Mouse (Mus musculus) layer of hippocampus, adult 18-20 months (tissue): ENCODE data around the gene Nprl2. TPM values are rescaled to one million over a fixed set of nuclear protein-coding genes. Genes with fewer than 3 reads are reported as not detected.

Experiments
- total RNA-seq, 2 experiments: library from RNA; stranded (reverse); gene quantifications; 2 replicates each; pipeline ENCODE4 v1.2.3; 2021

Gene Nprl2
- total RNA-seq, 2 experiments from 2014 or later: 40.6 to 44.5 TPM

Other genes with a start within 250 kb of the Nprl2 start
- gene Cish, start 246.2 kb upstream of the Nprl2 start, total RNA-seq: 1 to 10 TPM; 3.0 to 6.3 TPM
- 10 to 100 TPM; 14.5 to 14.9 TPM for gene Hemk1, start 203.9 kb upstream of the Nprl2 start, total RNA-seq
- 1 to 10 TPM; 2.5 to 3.2 TPM for gene 6430571L13Rik, start 201.6 kb upstream of the Nprl2 start, total RNA-seq
- gene Cacna2d2, start 142.6 kb upstream of the Nprl2 start, total RNA-seq: 10 to 100 TPM; 15.1 to 17.7 TPM
- 10 to 100 TPM; 41.7 to 42.3 TPM for gene Tmem115, start 8.3 kb upstream of the Nprl2 start, total RNA-seq
- 10 to 100 TPM; 15.4 to 17.2 TPM for gene Cyb561d2, start within 50 bp of the Nprl2 start, total RNA-seq
- gene Zmynd10, start 5.1 kb downstream of the Nprl2 start, total RNA-seq: 1 to 10 TPM; 5.7 to 6.2 TPM
- 10 to 100 TPM; 16.3 to 18.1 TPM for gene Rassf1, start 9.3 kb downstream of the Nprl2 start, total RNA-seq
- gene Tusc2, start 21.0 kb downstream of the Nprl2 start, total RNA-seq: 10 to 100 TPM; 86.2 to 86.5 TPM
- 10 to 100 TPM; 15.8 to 16.6 TPM for gene Hyal2, start 25.7 kb downstream of the Nprl2 start, total RNA-seq
- gene Hyal1, start 34.7 kb downstream of the Nprl2 start, total RNA-seq: 1 to 10 TPM; 5.1 to 7.3 TPM
- 10 to 100 TPM; 10.7 to 13.5 TPM for gene Naa80, start 36.7 kb downstream of the Nprl2 start, total RNA-seq
- 1 to 10 TPM; 1.1 to 1.4 TPM for gene Hyal3, start 38.6 kb downstream of the Nprl2 start, total RNA-seq
- 10 to 100 TPM; 12.5 to 13.2 TPM for gene Ifrd2, start 45.4 kb downstream of the Nprl2 start, total RNA-seq
- gene Sema3b, start 67.0 kb downstream of the Nprl2 start, total RNA-seq: 1 to 10 TPM; 1.5 to 2.5 TPM
- gene Gnai2, start 93.1 kb downstream of the Nprl2 start, total RNA-seq: 100 to 1,000 TPM; 228 to 231 TPM
- 10 to 100 TPM; 57.8 to 62.6 TPM for gene Slc38a3, start 127.3 kb downstream of the Nprl2 start, total RNA-seq
- gene Gnat1, start 137.5 kb downstream of the Nprl2 start, total RNA-seq: not detected
- 1 to 10 TPM; 2.8 to 5.9 TPM for gene Sema3f, start 168.2 kb downstream of the Nprl2 start, total RNA-seq
- gene Rbm5, start 228.8 kb downstream of the Nprl2 start, total RNA-seq: 100 to 1,000 TPM; 126 to 142 TPM